Mouse (Mus musculus) layer of hippocampus, adult 18-20 months (tissue): ENCODE measurements around the gene Slc38a1. TPM values are rescaled to one million over a fixed set of nuclear protein-coding genes. Genes with fewer than 3 reads are reported as not detected.

Source experiments
- total RNA-seq, 2 experiments: library from RNA; stranded (reverse); gene quantifications; 2 replicates each; pipeline ENCODE4 v1.2.3; 2021

Slc38a1 gene
- total RNA-seq, 2 experiments from 2014 or later = 77.6 to 84.1 TPM

Other genes starting within 250 kb of the Slc38a1 start
- gene Scaf11, start 182.1 kb downstream of the Slc38a1 start, total RNA-seq = 10 to 100 TPM; 56.4 to 57.8 TPM
- gene Slc38a2, start 56.8 kb upstream of the Slc38a1 start, total RNA-seq = 10 to 100 TPM; 85.1 to 88.2 TPM